Mouse (Mus musculus): ENCODE results near the gene Chrna4.
A peak's percentile ranks its signal among the peaks of the same experiment; 100 is the strongest.

Chrna4 gene

DNA sequence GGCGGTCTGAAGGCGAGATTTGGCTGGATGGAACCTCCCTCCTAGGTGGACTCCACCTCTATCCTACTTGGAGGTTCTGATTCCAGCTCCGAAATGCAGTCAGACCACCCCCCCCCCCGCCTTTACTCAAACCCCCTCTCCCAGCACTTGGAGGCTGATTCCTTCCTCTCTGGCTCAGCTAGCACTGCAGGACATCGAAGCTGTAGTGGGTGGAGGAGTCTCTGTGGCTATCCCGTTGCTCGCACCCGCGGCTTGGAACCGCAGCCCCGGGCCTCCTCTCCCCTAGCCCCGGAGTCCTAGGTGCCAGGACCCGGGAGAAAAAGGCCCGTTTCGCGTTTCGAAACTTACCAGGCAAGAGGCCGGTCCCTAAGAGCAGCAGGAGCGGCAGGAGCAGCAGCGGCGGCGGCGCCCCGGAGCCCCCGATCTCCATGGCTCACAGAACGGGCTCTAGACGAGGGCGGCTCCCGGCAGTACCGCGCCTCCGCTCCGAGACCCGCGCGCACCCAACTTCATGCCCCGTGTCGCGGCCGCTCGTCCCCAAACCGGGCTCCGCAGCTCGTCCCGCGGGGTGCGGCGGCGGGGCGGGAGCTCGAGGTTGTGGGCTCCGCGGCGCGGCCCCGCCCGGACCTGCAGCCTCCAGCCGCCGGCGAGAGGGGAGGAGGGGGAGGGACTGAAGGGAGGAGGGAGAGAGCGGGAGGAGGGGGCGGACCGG lies 4.5 kb downstream of the Chrna4 start:
- no peak for DNase-seq (ENCODE audit: low read depth, low spot score)

DNA sequence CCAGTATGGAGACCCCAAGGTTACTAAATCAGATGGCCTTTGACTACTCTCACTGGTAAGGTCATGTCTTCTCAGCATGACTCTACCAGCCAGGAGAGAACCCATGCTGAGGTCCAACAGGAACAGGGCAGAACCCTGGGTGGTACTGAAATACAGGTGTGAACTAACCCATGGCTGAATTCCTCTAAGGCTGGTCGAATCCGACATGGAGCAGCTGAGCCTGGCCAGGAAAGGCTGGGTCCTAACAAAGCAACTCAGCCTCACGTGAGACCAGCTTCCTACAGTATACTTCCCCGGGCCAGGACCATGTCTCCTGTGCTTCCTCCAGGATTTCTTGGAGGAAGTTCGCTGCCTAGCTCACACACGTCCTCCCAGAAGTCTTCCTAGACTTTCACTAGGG lies 6.8 kb downstream of the Chrna4 start:
- no peak for DNase-seq (ENCODE audit: low read depth, low spot score)

DNA sequence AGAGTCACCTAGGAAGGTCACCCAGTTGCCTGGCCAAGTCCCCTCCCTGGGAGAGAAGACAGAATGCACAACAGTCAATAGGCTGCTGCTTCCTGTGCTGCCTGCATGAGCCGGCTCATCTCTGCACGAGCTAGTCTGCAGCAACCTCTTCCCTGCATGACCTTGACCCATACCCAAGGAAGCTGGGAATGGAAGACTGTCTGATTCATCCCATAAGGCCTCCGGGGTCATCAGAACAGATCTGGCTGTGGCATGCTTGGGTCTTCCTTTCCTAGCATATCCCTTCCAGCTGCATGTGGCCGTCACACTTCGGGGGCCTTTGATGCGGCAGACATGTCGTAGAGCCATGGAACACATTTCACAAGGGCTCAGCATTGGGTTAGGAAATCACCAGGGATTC lies 8.2 kb downstream of the Chrna4 start:
- DNase-seq (ENCODE audit: low read depth, low spot score) = no peak

DNA sequence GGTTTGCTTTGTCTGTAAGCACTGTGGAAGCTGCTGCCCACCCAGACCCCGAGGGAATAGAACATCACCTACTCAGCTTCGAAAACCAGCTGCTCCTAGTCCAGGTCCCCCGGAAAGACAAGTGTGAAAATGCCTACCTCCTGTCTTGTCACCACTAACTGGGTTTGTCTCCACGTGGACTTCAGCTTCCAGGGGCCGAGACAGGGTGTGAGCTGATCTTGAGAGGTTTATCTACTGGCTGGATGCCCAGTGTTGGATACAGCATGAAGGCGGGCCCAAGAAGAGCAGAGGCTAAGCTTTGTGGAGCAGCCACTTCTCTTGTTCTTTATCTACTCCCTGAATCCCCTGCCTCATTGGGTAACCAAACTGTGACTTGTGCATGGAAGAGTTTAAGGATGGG lies 10.0 kb downstream of the Chrna4 start:
- no peak for DNase-seq (ENCODE audit: low read depth, low spot score)

DNA sequence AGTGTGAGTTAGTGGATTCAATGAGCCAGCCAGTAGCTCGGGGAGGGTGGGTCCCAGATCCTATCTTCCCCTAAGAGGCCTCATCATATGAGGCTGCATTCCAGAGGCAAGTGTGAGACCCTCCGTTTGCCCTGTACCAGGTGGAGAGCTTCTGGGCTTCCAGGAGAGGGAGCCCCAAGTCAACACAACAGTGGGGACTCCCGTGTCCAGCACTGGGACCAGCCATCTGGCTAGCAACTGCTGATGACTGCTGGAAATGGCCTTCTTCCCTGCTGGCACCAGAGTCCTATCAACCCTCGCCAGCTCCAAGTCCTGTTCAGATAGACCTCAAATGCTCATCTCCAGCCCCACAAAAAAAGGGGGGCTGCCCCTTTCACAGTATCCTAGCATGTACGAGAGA lies 10.9 kb downstream of the Chrna4 start:
- DNase-seq (ENCODE audit: low read depth, low spot score) = no peak

DNA sequence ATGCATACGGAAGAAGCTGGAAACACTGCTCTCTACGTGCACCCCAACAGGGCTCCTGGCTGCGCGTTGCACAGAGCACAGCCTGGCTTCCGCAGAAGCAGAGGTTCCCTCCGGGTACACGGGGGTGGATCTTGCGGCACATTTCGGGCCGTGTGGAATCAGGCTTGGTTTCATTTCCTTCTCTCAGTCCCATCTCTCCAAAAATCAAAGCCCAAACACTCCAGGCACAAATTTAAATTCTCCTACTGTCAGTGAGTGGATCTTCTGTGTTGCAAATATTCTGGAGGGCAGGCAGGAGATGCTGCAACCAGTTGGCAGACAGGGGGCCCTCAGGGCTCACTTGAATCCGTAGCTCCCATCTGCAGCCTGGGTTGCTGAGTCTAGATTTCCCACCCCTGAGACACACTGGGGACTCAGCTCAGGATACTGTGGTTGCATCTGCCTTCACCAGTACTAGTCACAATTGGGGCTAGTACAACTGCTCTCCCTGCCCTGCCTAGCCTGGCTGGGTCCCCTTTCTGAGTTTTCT lies 11.9 kb downstream of the Chrna4 start:
- no peak for DNase-seq (ENCODE audit: low read depth, low spot score)

DNA sequence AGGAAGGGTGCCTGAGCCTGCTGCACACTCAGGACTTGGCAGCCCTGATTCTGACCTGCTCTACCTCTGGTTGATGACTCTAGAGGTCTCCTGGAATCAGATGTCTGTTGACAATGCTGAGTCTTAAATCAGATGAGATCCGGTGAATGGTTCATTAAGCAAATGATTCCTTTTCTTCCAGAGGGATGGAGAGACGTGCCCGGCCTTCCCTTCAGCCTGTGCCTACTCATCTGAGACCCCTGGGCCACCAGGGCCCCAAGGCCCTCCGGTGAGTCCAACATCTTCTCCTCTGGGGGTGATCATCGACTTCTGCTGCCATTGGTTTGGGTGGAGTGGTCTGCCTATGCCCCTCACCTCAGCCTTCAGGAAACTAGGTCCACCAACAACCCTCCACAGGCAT lies 35.0 kb downstream of the Chrna4 start:
- DNase-seq (ENCODE audit: low read depth, low spot score) = no peak

DNA sequence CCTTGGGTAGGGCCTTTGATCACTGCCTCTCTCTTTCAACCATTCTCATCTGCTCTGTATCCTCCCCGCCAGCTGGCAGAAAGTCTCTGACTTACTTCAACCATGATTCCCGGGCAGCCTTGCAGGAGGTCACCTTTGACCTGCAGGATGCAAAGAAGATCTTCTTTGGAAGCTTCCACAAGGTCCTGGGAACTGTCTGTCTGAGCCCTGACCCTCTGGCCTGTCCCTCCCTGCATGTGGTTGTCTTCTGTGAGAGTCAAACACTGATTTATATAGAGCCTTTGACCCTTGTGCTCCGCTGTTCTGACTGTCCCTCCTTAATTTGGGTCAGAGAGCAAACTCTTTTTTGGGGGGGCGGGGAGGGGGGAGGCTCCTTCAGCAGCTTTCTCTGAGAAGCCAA lies 36.3 kb downstream of the Chrna4 start:
- no peak for DNase-seq (ENCODE audit: low read depth, low spot score)

DNA sequence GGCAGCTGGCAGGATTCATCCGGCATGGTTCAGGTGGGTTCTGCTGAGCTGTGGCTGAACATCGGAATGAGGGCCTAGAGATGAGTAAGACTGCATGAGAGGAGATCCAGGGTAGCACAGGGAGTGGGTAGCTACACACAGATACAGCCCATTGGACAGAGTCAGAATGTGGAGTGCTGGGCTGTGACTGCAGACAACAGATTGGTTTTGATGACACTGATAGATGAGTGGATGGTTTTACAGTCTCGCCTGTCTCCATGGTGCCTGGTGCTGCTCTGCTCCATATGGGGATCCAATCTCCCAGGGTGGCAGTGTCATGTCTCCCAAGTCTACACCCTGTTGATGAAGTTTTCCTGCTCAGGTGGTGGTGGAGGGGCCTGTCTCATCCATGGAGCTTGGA lies 46.4 kb downstream of the Chrna4 start:
- no peak for DNase-seq (ENCODE audit: low read depth, low spot score)

DNA sequence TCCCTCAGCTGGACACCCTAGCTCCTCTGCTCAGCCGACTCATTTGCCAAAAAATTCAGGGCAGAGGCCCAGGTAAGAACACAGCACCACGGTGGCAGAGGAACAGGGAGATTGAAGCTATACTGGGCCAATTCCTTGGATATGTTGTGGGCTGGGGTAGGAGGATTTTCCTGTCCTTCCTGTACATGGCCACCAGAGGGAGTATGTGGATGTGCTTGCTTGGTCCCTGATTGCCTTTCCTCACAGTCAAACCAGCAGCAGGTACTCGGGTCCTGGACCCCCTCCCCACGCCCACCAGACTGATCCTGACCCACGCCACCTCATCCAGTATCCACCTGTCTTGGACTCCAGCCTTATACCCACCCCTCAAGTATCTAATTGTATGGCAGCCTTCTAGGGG lies 46.9 kb downstream of the Chrna4 start:
- DNase-seq (ENCODE audit: low read depth, low spot score) = peak; percentile 13

DNA sequence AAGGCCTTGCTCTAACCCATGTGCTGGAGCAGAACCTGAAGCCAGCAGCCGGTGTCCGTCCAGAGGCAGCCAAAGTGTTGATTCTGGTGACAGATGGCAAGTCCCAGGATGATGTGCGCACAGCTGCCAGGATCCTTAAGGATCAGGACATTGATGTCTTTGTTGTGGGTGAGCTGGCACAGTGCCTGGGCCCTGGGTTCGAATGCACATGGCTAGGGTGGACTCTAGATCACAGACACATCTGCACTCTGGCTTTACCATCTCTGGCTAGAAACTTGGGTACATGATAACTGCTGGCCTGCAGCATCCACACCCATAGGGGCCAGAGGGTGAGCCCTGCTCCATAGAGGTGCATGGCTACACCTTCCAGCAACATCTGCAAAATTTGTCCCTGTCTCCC lies 47.9 kb downstream of the Chrna4 start:
- no peak for DNase-seq (ENCODE audit: low read depth, low spot score)

DNA sequence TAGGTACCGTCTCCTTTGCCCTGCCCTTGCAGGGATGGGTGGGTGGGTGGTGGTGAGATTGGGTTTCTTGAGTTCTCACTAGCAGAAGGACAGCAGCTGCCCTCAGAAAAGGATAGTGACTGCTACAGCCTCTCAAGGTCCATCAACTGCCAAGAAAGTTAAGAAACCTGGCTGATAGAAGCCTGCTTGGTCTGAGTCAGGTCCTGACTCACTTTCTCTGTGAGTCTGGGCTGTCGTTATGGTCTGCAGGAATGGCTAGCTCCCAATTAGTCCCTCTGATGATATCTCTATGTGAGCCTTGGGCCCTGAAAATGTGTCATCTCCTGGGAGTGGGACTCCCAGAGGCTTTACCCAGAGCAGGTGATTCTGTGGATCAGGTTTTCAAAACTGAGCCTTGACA lies 49.0 kb downstream of the Chrna4 start:
- DNase-seq (ENCODE audit: low read depth, low spot score) = no peak

DNA sequence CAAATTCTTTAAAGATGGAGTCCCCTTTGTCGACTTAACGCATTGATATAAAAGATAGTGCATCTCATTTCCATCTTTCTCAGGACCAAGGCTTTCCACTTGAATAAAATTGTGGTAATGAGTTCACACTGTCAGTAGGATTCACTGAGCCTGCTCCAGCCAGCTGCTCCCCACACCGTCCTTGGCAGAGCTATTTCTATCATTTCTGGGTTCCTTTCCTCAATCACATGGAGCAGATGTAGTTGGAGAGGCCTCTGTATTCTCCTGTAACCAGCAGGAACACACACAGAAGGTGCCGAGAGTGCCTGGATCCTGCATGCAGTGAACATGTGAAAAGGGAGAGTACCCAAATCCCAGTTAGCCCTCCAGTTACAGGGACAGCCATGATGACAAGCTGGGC lies 53.0 kb downstream of the Chrna4 start:
- DNase-seq (ENCODE audit: low read depth, low spot score) = no peak

DNA sequence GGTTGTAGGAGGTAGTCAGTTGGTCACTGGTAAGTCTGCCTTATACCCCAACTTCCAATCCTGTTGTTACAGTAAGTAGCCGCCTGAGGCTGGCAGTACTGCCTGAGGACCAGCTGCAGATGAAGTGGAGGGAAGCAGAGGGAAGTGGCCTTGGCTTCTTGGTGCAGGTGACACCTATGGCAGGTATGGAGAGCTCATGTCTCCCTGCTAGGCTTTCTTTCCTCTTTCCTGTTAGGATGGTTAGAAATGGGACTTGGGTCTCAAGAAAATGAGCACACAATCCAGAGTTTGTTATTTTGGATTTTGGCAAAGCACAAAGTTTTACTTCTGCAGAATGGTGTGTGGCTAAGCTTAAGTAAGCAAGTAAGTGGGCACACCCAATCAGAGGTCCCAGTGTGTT lies 54.4 kb downstream of the Chrna4 start:
- no peak for DNase-seq (ENCODE audit: low read depth, low spot score)

DNA sequence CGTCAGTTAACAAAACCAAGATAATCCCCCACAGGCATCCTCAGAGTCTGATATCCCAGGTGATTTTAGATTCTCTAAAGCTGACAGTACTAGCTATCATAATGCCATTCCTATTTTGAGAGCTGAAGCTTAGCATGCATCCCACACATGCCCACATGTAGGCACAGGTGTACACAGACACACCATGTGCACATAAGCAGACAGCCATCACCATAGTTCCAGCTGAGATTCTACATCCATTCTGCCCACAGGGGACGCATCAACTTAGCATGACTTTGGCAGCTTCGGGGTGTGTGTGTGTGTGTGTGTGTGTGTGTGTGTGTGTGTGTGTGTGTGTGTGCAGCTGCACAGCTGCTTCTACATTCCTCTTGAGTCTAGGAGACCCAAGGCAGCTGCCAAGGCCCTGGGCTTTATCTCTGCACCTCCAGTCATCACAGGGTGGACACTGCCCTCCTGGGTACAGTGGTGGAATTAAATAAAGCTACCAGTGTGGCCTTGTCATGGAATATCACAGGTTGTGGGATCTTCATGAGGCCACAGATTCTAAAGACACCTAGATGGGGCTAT lies 54.9 kb downstream of the Chrna4 start:
- DNase-seq (ENCODE audit: low read depth, low spot score) = no peak

DNA sequence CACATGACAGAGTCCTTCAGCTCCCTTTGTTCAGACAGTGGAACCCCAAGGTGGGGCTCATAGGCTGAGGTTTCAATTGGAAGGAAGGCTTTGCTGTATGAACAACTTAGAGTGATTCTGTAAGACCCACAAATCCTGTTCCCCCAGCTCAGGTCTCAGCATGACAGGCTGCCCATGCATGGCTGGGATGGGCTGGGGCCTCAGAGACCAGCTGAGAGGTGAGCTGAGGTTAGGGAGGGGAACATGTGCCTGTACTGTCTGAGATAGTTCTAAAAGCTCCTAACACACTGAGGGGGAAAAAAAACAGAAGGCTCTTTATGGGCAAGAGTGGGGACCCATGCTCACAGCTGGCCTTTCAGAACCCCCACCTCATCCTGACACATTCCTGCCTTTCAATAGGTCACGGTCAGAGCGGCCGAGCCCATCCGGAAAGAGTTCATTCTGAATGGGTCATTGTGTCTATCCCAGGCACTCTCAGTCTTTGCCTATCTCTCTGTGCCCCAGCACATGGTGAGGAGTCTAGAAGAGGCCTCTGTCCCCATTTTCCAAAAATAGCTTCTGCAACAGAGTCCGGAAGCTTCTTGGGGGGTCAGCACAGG lies 55.8 kb downstream of the Chrna4 start:
- no peak for DNase-seq (ENCODE audit: low read depth, low spot score)

DNA sequence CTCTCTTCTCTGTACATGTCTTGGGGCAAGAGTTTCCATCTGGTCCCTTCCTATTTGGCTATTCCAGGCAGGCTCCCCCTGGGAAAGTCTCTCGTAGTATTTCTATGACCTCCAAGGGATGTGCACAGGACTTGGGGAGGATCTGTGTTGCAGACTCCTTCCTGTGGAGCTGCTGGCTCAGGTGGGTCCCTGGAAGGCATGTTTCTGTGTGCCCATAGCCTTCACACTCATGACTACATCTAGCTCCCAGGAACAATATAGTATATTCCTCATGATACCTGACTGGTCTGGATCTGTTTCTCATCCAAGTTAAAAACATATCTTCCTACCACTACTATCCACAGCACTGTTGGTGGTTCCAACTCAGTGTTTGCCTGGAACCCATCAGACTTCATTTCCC lies 56.3 kb downstream of the Chrna4 start:
- DNase-seq (ENCODE audit: low read depth, low spot score) = no peak

DNA sequence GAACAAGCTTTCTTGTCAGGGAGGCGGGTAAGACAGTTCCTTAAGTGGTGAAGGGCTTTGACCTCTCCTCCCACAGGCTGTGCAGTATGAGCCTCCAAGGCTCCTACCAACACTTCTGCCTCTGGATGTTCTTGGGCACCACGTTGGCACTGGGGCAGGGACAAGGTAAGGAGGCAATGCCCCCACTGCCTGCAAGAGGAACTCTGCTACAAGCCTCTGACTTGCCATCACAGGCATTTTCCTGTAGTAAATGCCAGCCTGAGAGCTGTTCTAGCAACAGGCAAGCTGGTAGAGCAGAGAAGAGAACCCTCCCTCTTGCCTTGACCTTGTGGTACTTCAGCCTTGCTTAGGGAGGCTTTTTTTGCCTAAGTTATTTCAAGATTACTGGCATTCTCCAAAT lies 56.9 kb downstream of the Chrna4 start, which contains the start of gene Col20a1:
TSS of gene Col20a1 (plus strand) at position 87 of the 400 bp plus-strand sequence.
- no peak for DNase-seq (ENCODE audit: low read depth, low spot score)

DNA sequence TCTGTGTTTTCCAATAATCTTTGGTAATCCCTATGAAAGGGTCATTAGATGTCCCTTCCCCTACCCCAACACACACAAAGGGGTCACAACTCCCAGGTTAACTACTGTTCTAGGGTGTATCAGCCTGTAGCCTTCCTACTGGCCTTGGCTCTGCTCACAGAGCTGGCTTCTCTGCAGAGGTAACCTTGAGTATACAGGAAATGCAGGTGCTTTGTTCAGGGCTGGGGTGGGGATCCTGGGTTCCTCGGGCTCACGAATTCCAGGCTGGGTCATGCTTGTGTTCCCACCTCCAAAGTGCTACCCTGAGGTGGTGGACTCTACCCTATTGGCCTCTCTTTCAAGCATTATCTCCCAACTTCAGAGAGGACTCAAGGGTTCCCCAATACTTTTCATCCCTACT lies 57.7 kb downstream of the Chrna4 start:
- DNase-seq (ENCODE audit: low read depth, low spot score) = no peak

DNA sequence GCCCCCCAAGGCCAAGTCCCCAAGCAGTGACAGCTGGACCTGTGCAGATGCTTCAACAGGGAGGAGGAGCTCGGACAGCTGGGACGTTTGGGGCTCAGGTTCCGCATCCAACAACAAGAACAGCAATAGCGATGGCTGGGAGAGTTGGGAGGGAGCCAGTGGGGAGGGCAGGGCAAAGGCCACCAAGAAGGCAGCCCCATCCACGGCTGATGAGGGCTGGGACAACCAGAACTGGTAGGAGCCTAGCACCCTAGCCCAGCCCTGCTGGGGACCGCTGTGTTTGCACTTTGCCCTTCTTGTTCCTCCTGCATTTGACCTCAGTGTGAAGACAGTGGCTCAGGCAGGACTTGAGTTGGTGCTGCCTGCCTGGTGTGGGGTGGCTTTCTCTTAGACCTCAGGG lies 62.2 kb downstream of the Chrna4 start:
- no peak for DNase-seq (ENCODE audit: low read depth, low spot score)

All from c-Kit-negative CD71-positive TER-119-positive erythroid progenitor cells, embryonic 14.5 days (primary cell).